ENCODE assay signal across 8 mouse cellular contexts in genomic region chr8:4192807-4193587, GRCm38 (mm10). TPM values are rescaled to one million over a fixed set of nuclear protein-coding genes. Genes with fewer than 3 reads are reported as not detected.
DNase-seq lines count a peak whose midpoint lies in the region; ATAC-seq lines count a peak whose summit lies in the region.

No protein-coding gene starts in this region.

- ATAC-seq in inflammation-experienced regulatory T-cells, adult 6 months: peak; percentile 91
- peak; percentile 95 for ATAC-seq in megakaryocyte progenitor cell, adult 5-6 weeks (replicated peaks; ENCODE audit: poor library complexity)

- DNase-seq in adrenal gland, adult (ENCODE audit: inconsistent age in 2 of 2, low spot score in 1 of 2): peak; percentile 89 to 96
- peak; percentile 91 for DNase-seq in embryo, embryonic 10.5 days (ENCODE audit: low spot score)
- DNase-seq in gastrocnemius, postnatal 25 days: peak; percentile 74
- DNase-seq in left cerebral cortex, adult 9 months (ENCODE audit: low spot score in 2 of 2): peak; percentile 73 to 94
- DNase-seq in right cerebral cortex, adult 2 months (ENCODE audit: low spot score in 2 of 2): peak; percentile 93
- peak; percentile 66 for DNase-seq in urinary bladder, postnatal 10 days (ENCODE audit: low spot score)

RNA-seq across cellular contexts. Expression of gene Prr36, which starts 24.3 kb away (rescaled TPM):
- total RNA-seq in gastrocnemius, postnatal 25 days (2021): under 1 TPM in 1 of 2 experiments, not detected in 1; 0.05 TPM
- polyA plus RNA-seq in inflammation-experienced regulatory T-cells, adult 6 months (2017; shearing (Covaris generic)): under 1 TPM; 0.30 to 0.57 (median 0.50) TPM
- 0.32 and 0.46 TPM in 2 replicates for total RNA-seq in megakaryocyte progenitor cell, adult 5-6 weeks (2015)
- 0.04 and 0.14 TPM in 2 replicates for total RNA-seq in megakaryocyte progenitor cell, adult 5-6 weeks (2017)

RNA-seq across cellular contexts. Expression of gene Evi5l, which starts 26.6 kb away (rescaled TPM):
- 10 to 100 TPM; 14.7 to 15.5 TPM for total RNA-seq in gastrocnemius, postnatal 25 days (2021)
- polyA plus RNA-seq in inflammation-experienced regulatory T-cells, adult 6 months (2017; shearing (Covaris generic)): 1 to 10 TPM; 3.9 to 6.0 (median 5.7) TPM
- total RNA-seq in megakaryocyte progenitor cell, adult 5-6 weeks (2015): 3.3 and 3.5 TPM in 2 replicates
- 6.2 and 7.5 TPM in 2 replicates for total RNA-seq in megakaryocyte progenitor cell, adult 5-6 weeks (2017)

RNA-seq across cellular contexts. Expression of gene Lrrc8e, which starts 33.6 kb away (rescaled TPM):
- under 1 TPM in 1 of 2 experiments, not detected in 1; 0.08 TPM for total RNA-seq in gastrocnemius, postnatal 25 days (2021)
- polyA plus RNA-seq in inflammation-experienced regulatory T-cells, adult 6 months (2017; shearing (Covaris generic)): under 1 TPM in 1 of 3 experiments, not detected in 2; 0.90 TPM
- total RNA-seq in megakaryocyte progenitor cell, adult 5-6 weeks (2015): not detected in 2 replicates
- total RNA-seq in megakaryocyte progenitor cell, adult 5-6 weeks (2017): not detected in 2 replicates

RNA-seq across cellular contexts. Expression of gene Map2k7, which starts 45.5 kb away (rescaled TPM):
- 10 to 100 TPM; 75.9 to 79.6 TPM for total RNA-seq in gastrocnemius, postnatal 25 days (2021)
- 10 to 100 TPM; 17.2 to 33.1 (median 20.0) TPM for polyA plus RNA-seq in inflammation-experienced regulatory T-cells, adult 6 months (2017; shearing (Covaris generic))
- 29.7 and 34.2 TPM in 2 replicates for total RNA-seq in megakaryocyte progenitor cell, adult 5-6 weeks (2015)
- total RNA-seq in megakaryocyte progenitor cell, adult 5-6 weeks (2017): 29.2 and 29.4 TPM in 2 replicates

RNA-seq across cellular contexts. Expression of gene Gm49320, which starts 45.7 kb away (rescaled TPM):
- total RNA-seq in gastrocnemius, postnatal 25 days (2021): under 1 TPM in 1 of 2 experiments, not detected in 1; 0.16 TPM
- under 1 TPM in 1 of 3 experiments, not detected in 2; 0.35 TPM for polyA plus RNA-seq in inflammation-experienced regulatory T-cells, adult 6 months (2017; shearing (Covaris generic))
- 1.2 and 2.6 TPM in 2 replicates for total RNA-seq in megakaryocyte progenitor cell, adult 5-6 weeks (2015)
- not detected in 2 replicates for total RNA-seq in megakaryocyte progenitor cell, adult 5-6 weeks (2017)

Comparison
In these comparisons a context has a peak if more than half of its experiments do, and no peak if none do; other contexts are left out.
1. Peak in every context shown above with its lines: DNase-seq and ATAC-seq.